Mouse (Mus musculus) embryonic facial prominence, embryonic 12.5 days (tissue): ENCODE results near the gene Nfkbid. TPM values are rescaled to one million over a fixed set of nuclear protein-coding genes. Genes with fewer than 3 reads are reported as not detected.

Source experiments
- ATAC-seq: fragments of 200-750 bp; cut with Nextera tagmentation; 2 replicates; pipeline ENCODE4 v1.8.0; 2017; ENCODE audit not compliant: insufficient number of reproducible peaks, insufficient read depth, low FRiP score, low TSS enrichment
- H3K27ac ChIP-seq: fragments of 300-500 bp; sonication (generic); 2 replicates; pipeline ENCODE4 v1.5.1; 2016; ENCODE audit warnings: mild to moderate bottlenecking
- H3K27me3 ChIP-seq: fragments of 300-500 bp; sonication (generic); 2 replicates; pipeline ENCODE4 v1.6.1; 2016; ENCODE audit warnings: mild to moderate bottlenecking, moderate library complexity
- H3K36me3 ChIP-seq: fragments of 300-500 bp; sonication (generic); 2 replicates; pipeline ENCODE4 v1.6.1; 2016; ENCODE audit warnings: mild to moderate bottlenecking
- H3K4me1 ChIP-seq: fragments of 300-500 bp; sonication (generic); 2 replicates; pipeline ENCODE4 v1.6.1; 2016
- H3K4me2 ChIP-seq: fragments of 300-500 bp; sonication (generic); replicated peaks from 2 replicates; pipeline ENCODE4 v1.6.1; 2016; ENCODE audit warnings: mild to moderate bottlenecking, moderate library complexity
- H3K4me3 ChIP-seq: fragments of 300-500 bp; sonication (generic); 2 replicates; pipeline ENCODE4 v1.5.1; 2016; ENCODE audit warnings: mild to moderate bottlenecking
- H3K9ac ChIP-seq: fragments of 300-500 bp; sonication (generic); 2 replicates; pipeline ENCODE4 v1.6.1; 2016; ENCODE audit warnings: mild to moderate bottlenecking, moderate library complexity
- H3K9me3 ChIP-seq: fragments of 300-500 bp; sonication (generic); 2 replicates; pipeline ENCODE4 v1.6.1; 2016; ENCODE audit warnings: mild to moderate bottlenecking, moderate library complexity
- WGBS: fragments of 180-500 bp; shearing (Covaris S2); methylation state at CpG from one replicate; pipeline ENCODE4 v1.1.7; 2016; 5-methylcytosine and 5-hydroxymethylcytosine counted together
- polyA plus RNA-seq: library from polyadenylated mRNA; unstranded; fragments of >200 nt; fragmentation: Nextera tagmentation; extraction: Ambion mirVana; gene quantifications from 2 replicates; pipeline ENCODE4 v1.2.1, GENCODE M21; 2016

Gene Nfkbid
- polyA plus RNA-seq: 2.1 and 2.9 TPM in 2 replicates

DNA sequence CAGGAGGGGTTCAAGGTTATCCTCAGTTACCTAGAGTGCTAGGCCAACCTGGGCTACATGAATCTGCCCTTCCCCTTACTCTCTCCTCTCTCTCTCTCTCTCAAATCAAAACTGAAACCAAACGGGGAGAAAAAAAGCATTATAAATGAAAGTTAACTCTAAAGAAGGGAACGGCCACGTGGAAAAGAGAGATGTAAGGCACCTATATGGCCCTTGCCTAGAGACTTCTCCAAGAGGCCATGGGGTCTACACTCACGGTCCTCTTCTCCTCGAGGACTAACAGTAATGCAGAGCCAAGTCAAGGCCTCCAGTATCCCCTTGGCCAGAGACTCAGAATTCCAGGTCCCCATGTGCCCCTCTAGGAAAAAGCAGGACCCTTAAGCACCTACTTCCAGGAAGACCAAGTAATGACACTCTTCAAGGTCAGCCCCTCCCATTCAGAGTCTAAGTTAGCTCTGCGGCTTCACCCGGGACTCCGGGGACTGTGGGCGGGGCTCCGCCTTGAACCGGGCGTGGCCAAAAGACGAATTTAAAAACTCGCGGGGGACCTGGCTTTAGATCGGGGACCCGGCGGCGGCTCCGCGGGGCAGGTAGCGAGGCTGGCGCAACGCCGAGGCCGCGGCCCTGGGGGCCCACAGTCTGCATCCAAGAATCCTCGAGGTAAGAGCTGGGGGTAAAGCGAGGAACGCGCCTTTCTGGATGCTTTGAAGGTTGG is at the start of gene Nfkbid:
Gene Nfkbid (plus strand): TSS at position 558 of the 715 bp plus-strand sequence.
- Histone ChIP-seq H3K27me3 (peaks cover 23% of the 10 kb centered on the region; the same call in 1 of the 2 replicates), H3K9me3 (0 out of 2 replicates have a peak, but pooled peaks cover 3% of the 10 kb centered on the region), H3K27ac (no peak within 1 kb of the TSS), H3K4me2 (peak within 1 kb of the TSS; percentile 91), H3K36me3 (peaks cover 9% of the 10 kb centered on the region), H3K4me3 (peak within 1 kb of the TSS; percentile 58), H3K4me1 (peaks cover 12% of the 10 kb centered on the region), H3K9ac (peak within 1 kb of the TSS; percentile 59)
- ATAC-seq: no peak
- WGBS: 10% methylated on average over 31 of the region's 31 CpGs

DNA sequence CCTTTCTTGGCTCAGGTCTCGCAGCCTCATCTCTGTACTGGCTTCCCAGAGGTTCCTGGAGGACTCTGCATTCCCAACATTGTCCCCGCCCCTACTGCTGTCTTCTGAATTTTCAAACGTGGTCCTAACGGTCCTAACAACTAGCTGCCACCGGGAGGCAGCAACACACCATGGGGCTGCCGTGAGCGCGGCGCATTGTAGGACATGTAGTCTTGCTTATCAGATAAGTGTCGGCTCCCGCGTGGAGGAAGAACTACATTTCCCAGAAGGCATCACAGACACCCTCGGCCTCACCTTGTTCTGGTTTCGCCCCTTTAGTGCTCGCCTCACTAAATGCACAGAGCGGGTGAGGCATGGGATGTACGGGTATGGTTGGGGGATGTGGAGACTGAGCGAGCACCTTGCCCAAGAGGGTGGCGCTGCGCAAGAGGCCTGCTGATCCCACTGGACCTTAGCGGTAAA is 48.0 kb upstream of the Nfkbid start:
- Histone ChIP-seq H3K9ac (peak overlapping the region; percentile 58), H3K4me1 (no peaks in the 10 kb centered on the region), H3K27ac (no peak overlapping the region), H3K4me2 (peak overlapping the region; percentile 55), H3K36me3 (no peaks in the 10 kb centered on the region), H3K27me3 (no peaks in the 10 kb centered on the region), H3K4me3 (peak overlapping the region; percentile 38), H3K9me3 (no peaks in the 10 kb centered on the region)
- under 1% methylated on average over 21 of the region's 21 CpGs for WGBS
- ATAC-seq: peak; percentile 99

DNA sequence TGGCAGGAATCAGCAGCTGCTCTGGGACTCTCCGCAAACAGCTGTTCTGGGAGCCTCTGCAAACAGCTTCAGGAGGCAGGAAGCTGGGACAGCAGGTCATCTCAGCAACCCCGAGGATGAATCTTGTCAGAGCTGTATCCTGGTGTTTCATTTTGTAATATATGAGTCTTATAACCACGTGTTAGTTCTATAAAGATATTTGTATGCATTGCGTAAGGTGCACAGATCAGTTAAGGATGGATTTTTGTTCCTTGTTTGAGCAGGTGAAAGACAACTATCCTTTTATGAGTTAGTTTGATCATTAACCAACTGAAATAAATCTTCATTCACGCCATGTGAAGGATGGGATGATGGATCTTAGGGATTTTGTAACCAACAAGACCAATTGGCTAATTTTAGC is 41.5 kb upstream of the Nfkbid start:
- Histone ChIP-seq H3K9ac (no peak overlapping the region), H3K9me3 (no peaks in the 10 kb centered on the region), H3K36me3 (no peaks in the 10 kb centered on the region), H3K27ac (no peak overlapping the region), H3K4me1 (no peaks in the 10 kb centered on the region), H3K4me2 (no peak overlapping the region), H3K27me3 (no peaks in the 10 kb centered on the region), H3K4me3 (no peak overlapping the region)
- ATAC-seq: no peak
- 65% methylated on average over 5 of the region's 5 CpGs for WGBS

DNA sequence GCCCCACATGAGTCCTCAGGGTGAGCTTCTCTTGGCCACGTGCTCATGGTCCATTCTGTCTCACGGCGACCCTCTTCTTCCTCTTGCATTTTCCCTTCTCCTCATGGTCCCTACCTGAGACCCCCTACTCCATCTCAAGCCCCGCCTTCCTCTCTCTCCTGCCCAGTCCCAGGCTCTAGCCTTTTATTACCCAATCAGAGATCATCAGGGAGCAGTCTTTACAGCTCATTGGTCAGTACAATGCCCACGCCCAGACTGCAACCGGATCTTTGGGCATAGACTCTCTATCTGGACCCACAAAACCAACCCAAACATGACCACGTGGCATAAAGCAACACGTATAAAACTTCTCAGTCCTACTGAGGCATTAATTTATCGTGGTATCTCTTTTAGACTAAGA is 37.4 kb upstream of the Nfkbid start:
- ATAC-seq: no peak
- WGBS: 82% methylated on average over 9 of the region's 9 CpGs

DNA sequence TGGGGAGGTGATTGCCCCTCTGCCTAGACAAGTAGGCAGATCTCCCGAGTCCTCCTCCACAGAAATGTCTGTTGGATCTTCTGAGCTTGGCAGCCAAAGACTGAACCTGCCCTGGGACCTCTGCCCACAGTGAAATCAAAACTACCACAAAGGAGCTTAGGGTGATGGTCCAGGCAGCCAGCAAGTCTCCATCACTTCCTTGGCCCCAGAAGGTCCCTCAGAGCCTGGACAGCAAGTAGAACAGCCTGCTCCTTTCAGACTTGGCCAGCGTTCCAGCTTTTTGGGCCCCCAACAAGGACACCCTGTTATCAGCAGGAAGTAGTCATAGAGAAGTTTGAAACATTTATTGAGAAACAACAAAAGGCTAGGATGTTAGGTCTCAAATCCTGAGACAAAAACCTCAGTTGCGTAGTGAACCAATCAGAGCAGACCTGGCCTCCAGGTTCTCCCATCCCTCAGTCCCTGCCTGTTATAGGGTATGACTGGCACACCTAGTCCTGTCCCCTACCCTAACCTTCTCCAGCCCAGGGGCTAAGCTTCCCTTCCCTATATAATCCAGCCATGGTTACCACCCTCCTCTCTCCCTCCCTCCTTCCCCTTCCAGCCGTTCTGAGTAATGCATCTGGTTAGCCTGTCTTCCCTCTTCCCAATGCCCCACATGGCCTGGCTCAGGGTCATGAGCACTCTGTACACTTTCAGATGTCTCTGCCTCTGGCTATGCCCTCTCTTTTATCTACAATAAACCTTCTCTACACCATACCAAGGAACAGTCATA is 28.6 kb upstream of the Nfkbid start:
- no peak for ATAC-seq
- H3K9ac ChIP-seq: no peak overlapping the region
- no peak overlapping the region for H3K27ac ChIP-seq
- H3K27me3 ChIP-seq: no peaks in the 10 kb centered on the region
- no peaks in the 10 kb centered on the region for H3K36me3 ChIP-seq
- H3K4me3 ChIP-seq: no peak overlapping the region
- no peaks in the 10 kb centered on the region for H3K9me3 ChIP-seq
- no peaks in the 10 kb centered on the region for H3K4me1 ChIP-seq
- 77% methylated on average over 4 of the region's 4 CpGs for WGBS
- no peak overlapping the region for H3K4me2 ChIP-seq

More for the DNA sequence above, 37.4 kb upstream of the Nfkbid start:
- no peak overlapping the region for H3K9ac ChIP-seq
- no peak overlapping the region for H3K27ac ChIP-seq
- no peaks in the 10 kb centered on the region for H3K4me1 ChIP-seq
- H3K4me3 ChIP-seq: no peak overlapping the region
- H3K9me3 ChIP-seq: no peaks in the 10 kb centered on the region
- no peak overlapping the region for H3K4me2 ChIP-seq
- no peaks in the 10 kb centered on the region for H3K27me3 ChIP-seq
- no peaks in the 10 kb centered on the region for H3K36me3 ChIP-seq

DNA sequence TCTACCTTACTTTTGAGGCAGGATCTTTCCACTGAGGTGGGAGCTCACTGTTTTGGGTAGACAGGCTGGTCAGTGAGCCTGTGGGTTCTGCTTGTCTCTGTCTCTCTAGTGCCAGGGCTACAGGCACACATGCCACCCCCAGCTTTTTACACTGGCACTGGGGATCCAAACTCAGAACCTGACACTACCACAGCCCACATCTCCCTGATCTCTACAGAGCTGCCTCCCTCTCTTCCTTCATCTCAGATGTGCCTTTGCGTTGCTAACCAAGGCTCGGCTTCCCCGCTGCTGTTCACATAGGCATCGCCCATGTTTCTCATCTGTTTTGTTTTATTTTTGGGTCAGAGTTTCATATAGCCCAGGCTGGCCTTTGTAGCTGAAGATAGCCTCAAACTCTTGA is 27.9 kb upstream of the Nfkbid start:
- Histone ChIP-seq H3K4me2 (no peak overlapping the region), H3K4me3 (no peak overlapping the region), H3K36me3 (no peaks in the 10 kb centered on the region), H3K9me3 (no peaks in the 10 kb centered on the region), H3K27ac (0 out of 2 replicates have a peak overlapping the region, but pooled peaks have one; percentile 0), H3K9ac (no peak overlapping the region), H3K4me1 (no peaks in the 10 kb centered on the region), H3K27me3 (no peaks in the 10 kb centered on the region)
- WGBS: 76% methylated on average over 4 of the region's 4 CpGs
- no peak for ATAC-seq

DNA sequence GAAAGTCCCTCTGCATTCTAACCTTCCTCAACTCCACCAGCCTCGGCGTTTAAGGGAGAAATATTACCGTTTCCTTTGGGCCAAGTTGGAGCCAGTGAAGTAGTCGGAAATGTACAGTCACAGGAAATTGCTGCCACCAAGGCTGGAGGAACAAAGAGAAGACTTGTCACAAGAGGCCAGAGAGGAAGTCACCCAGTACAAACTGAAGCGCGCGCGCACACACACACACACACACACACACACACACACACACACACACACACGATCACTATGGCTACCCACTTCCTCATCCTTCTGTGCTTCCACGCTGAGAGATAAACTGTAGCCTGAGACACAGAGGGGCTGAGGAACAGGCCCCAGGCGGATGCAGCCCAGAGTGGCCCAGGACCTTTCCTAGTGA is 27.2 kb upstream of the Nfkbid start:
- Histone ChIP-seq H3K9ac (no peak overlapping the region), H3K36me3 (no peaks in the 10 kb centered on the region), H3K9me3 (no peaks in the 10 kb centered on the region), H3K4me2 (no peak overlapping the region), H3K4me1 (no peaks in the 10 kb centered on the region), H3K27ac (0 out of 2 replicates have a peak overlapping the region, but pooled peaks have one; percentile 0), H3K4me3 (no peak overlapping the region), H3K27me3 (no peaks in the 10 kb centered on the region)
- 28% methylated on average over 11 of the region's 11 CpGs for WGBS
- ATAC-seq: no peak

DNA sequence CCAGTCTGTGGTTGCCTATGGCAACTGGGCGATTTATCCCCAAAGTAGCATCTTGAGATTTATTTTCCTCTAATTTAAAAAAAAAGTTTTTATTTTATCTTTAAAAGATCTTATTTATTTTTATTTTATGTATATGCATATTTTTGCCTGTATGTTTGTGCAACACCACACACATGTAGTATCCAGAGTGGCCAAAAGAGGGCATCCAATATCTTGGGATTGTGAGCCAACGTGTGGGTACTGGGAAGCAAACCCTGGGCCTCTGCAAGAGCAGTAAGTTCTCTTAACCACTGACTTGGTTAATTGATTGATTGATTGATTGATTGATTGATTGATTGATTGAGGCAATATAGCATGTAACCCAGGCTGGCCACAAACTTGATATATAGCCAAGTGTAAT is 26.7 kb upstream of the Nfkbid start:
- no peaks in the 10 kb centered on the region for H3K27me3 ChIP-seq

DNA sequence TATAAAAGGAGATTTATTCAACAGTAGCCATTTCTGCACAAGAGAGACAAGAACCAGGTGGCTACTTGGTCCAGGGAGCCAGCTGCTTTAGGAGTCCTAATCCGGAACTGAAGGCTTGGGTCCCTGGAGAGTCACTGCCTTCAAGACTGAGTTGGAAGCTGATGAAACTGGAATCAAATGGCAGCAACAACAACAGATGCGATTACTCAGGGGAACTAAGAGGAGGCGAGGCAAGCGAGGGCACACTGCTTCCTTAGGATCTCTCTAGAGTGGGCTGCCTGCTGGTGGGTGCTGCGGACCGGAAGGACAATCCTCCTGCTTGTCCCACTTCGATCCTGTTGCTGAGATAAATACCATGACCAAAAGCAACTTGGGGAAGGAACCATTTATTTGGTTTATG is 21.9 kb upstream of the Nfkbid start:
- Histone ChIP-seq H3K4me2 (no peak overlapping the region), H3K27me3 (no peaks in the 10 kb centered on the region), H3K4me3 (no peak overlapping the region), H3K9me3 (no peaks in the 10 kb centered on the region), H3K27ac (no peak overlapping the region), H3K4me1 (no peaks in the 10 kb centered on the region), H3K36me3 (no peaks in the 10 kb centered on the region), H3K9ac (no peak overlapping the region)
- WGBS: 45% methylated on average over 7 of the region's 7 CpGs
- ATAC-seq: no peak

More for the DNA sequence above, 26.7 kb upstream of the Nfkbid start:
- no peak overlapping the region for H3K9ac ChIP-seq
- 45% methylated on average over 2 of the region's 2 CpGs for WGBS
- no peak overlapping the region for H3K4me2 ChIP-seq
- H3K4me3 ChIP-seq: no peak overlapping the region
- no peaks in the 10 kb centered on the region for H3K4me1 ChIP-seq
- no peak for ATAC-seq
- no peaks in the 10 kb centered on the region for H3K9me3 ChIP-seq
- H3K36me3 ChIP-seq: no peaks in the 10 kb centered on the region
- no peak overlapping the region for H3K27ac ChIP-seq

DNA sequence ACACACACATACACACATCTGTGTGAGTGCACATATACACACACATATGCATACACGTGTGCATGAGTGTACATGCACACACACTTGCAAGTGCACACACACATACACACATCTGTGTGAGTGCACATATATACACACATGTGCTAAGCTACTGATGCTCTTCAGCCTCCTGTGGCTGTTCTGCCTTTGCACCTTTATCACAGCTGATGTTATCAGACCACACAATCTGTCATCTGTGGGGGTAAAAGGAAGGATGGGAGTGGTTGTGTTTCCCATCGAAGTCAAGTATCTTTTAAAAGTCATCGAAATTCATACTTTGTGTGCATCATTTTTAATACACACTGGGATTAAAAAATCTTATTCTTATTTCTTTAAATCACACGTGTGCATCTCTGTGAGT is 19.2 kb upstream of the Nfkbid start:
- Histone ChIP-seq H3K4me1 (no peaks in the 10 kb centered on the region), H3K27me3 (no peaks in the 10 kb centered on the region; the same call in 1 of the 2 replicates), H3K9ac (no peak overlapping the region), H3K36me3 (no peaks in the 10 kb centered on the region), H3K9me3 (no peaks in the 10 kb centered on the region), H3K4me2 (no peak overlapping the region), H3K4me3 (no peak overlapping the region), H3K27ac (no peak overlapping the region)
- WGBS: 68% methylated on average over 4 of the region's 4 CpGs
- no peak for ATAC-seq

DNA sequence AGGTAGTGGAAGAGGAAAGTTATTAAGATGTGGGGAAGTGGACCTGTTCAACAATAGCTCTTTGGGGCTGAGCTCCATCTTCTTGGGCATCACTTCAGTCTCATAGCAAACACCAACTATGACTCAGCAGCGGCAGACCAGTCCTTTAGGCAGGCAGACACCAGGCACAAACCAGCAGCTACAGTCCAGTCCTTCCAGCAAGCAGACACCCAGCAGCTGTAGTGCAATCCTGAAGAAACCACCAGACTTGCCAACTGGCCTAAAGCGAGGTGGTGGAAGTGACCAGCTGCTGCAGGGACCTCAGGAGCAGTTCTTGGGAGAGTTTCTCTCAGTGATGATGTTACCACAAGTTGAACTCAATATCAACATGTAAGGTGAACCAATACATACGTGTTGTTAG is 12.9 kb upstream of the Nfkbid start:
- no peak overlapping the region for H3K4me2 ChIP-seq

DNA sequence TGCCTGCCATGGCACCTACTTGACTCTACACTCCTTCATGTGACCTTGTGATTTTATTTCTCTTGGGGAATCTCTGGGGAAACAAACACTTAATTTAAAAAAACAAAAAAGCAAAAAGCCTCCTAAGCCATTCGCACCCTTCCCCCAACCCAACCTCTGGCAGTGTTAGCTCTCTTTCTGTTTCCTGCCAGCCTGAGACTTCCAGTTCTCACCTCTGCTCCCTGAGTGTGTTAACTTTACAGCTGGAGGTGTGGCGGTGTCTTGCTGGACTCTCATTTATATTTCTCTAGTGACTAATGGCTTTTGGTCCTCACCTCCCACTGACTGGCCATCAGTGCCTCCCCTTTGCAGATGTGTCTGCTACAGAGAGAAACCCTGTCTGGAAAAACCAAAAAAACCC is 11.7 kb upstream of the Nfkbid start:
- no peaks in the 10 kb centered on the region for H3K4me1 ChIP-seq
- no peaks in the 10 kb centered on the region for H3K36me3 ChIP-seq
- no peak for ATAC-seq
- no peak overlapping the region for H3K4me3 ChIP-seq
- H3K9me3 ChIP-seq: no peaks in the 10 kb centered on the region
- no peak overlapping the region for H3K27ac ChIP-seq
- no peak overlapping the region for H3K9ac ChIP-seq
- WGBS: 80% methylated on average over 2 of the region's 2 CpGs
- no peak overlapping the region for H3K4me2 ChIP-seq
- no peaks in the 10 kb centered on the region; the same call in 1 of the 2 replicates for H3K27me3 ChIP-seq

More for the DNA sequence above, 12.9 kb upstream of the Nfkbid start:
- ATAC-seq: no peak
- Histone ChIP-seq H3K27ac (no peak overlapping the region), H3K9ac (no peak overlapping the region), H3K9me3 (no peaks in the 10 kb centered on the region), H3K27me3 (no peaks in the 10 kb centered on the region; the same call in 1 of the 2 replicates), H3K36me3 (no peaks in the 10 kb centered on the region), H3K4me3 (no peak overlapping the region), H3K4me1 (no peaks in the 10 kb centered on the region)
- WGBS: 84% methylated on average over 3 of the region's 3 CpGs
